Mouse (Mus musculus) heart, embryonic 11.5 days (tissue): ENCODE data around the gene Gnb5. TPM values are rescaled to one million over a fixed set of nuclear protein-coding genes. Genes with fewer than 3 reads are reported as not detected.

Experiments
- ATAC-seq: fragments of 200-750 bp; cut with Nextera tagmentation; replicated peaks from 2 replicates; pipeline ENCODE4 v1.8.0; 2017; ENCODE audit warnings: moderate library complexity; ENCODE audit not compliant: insufficient number of reproducible peaks, low FRiP score, low TSS enrichment
- H3K27ac ChIP-seq: fragments of 300-500 bp; sonication (generic); 2 replicates; pipeline ENCODE4 v1.5.1; 2014; ENCODE audit warnings: mild to moderate bottlenecking, low read depth, low read length
- H3K27me3 ChIP-seq: fragments of 300-500 bp; sonication (generic); 2 replicates; pipeline ENCODE4 v1.6.1; 2014; ENCODE audit warnings: mild to moderate bottlenecking, low read length, mixed read lengths; ENCODE audit not compliant: control insufficient read depth, insufficient read depth
- H3K36me3 ChIP-seq: fragments of 300-500 bp; sonication (generic); 2 replicates; pipeline ENCODE4 v1.6.1; 2014; ENCODE audit warnings: mild to moderate bottlenecking, low read length, moderate library complexity, mixed read lengths; ENCODE audit not compliant: control insufficient read depth, insufficient read depth
- H3K4me1 ChIP-seq: fragments of 300-500 bp; sonication (generic); 2 replicates; pipeline ENCODE4 v1.6.1; 2014; ENCODE audit warnings: low read length; ENCODE audit not compliant: control insufficient read depth, insufficient read depth
- H3K4me2 ChIP-seq: fragments of 300-500 bp; sonication (generic); 2 replicates; pipeline ENCODE4 v1.6.1; 2014; ENCODE audit warnings: mild to moderate bottlenecking, moderate library complexity
- H3K4me3 ChIP-seq: fragments of 300-500 bp; sonication (generic); 2 replicates; pipeline ENCODE4 v1.5.1; 2014; ENCODE audit warnings: low read depth, low read length
- H3K9ac ChIP-seq: fragments of 300-500 bp; sonication (generic); 2 replicates; pipeline ENCODE4 v1.6.1; 2014; ENCODE audit warnings: mild to moderate bottlenecking, low read depth, low read length, moderate library complexity
- H3K9me3 ChIP-seq: fragments of 300-500 bp; sonication (generic); replicated peaks from 2 replicates; pipeline ENCODE4 v1.6.1; 2016; ENCODE audit warnings: low read length; ENCODE audit not compliant: control insufficient read depth
- WGBS: fragments of 180-500 bp; shearing (Covaris S2); extraction: QIAGEN DNeasy Blood & Tissue Kit; methylation state at CpG from one replicate; pipeline ENCODE4 v1.1.7; 2014; ENCODE audit not compliant: insufficient replicate concordance; 5-methylcytosine and 5-hydroxymethylcytosine counted together
- polyA plus RNA-seq: library from polyadenylated mRNA; unstranded; fragments of >200 nt; fragmentation: Nextera tagmentation; extraction: Ambion mirVana; gene quantifications from 2 replicates; pipeline ENCODE4 v1.2.1, GENCODE M21; 2014

Gnb5 gene
- polyA plus RNA-seq, 1 experiment from 2014 or later: 54.3 TPM

DNA sequence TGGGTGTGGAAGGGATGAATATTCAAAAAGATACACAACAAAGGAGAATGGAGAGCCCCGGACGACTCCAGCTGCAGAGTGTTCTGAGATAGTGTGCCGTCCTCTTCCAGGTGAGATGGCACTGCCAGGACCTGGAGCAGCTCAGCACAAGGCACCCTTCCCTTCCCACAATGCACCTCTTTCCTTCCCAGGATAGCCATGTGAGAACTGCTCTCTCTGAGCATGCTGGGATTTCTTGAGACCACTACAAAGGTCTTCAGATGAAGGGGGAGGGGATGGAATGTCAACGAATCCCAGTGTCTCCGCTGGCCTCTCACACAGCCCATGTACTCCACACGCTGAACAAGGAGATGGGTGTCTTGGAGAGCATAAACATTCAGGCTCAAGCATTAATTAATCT is 18.5 kb upstream of the Gnb5 start:
- no peak for ATAC-seq
- H3K9ac ChIP-seq: no peak overlapping the region
- no peaks in the 10 kb centered on the region for H3K36me3 ChIP-seq
- H3K4me3 ChIP-seq: no peak overlapping the region
- H3K27me3 ChIP-seq: no peaks in the 10 kb centered on the region
- WGBS: 62% methylated on average over 6 of the region's 6 CpGs
- no peak overlapping the region for H3K4me2 ChIP-seq
- H3K4me1 ChIP-seq: no peaks in the 10 kb centered on the region
- H3K27ac ChIP-seq: no peak overlapping the region
- H3K9me3 ChIP-seq: no peaks in the 10 kb centered on the region

GRCm38 (mm10) chr9:75289545-75289944 is 16.5 kb upstream of the Gnb5 start:
- ATAC-seq: no peak
- Histone ChIP-seq H3K27me3 (no peaks in the 10 kb centered on the region), H3K4me2 (no peak overlapping the region), H3K4me3 (no peak overlapping the region), H3K36me3 (no peaks in the 10 kb centered on the region), H3K4me1 (no peaks in the 10 kb centered on the region), H3K9me3 (no peaks in the 10 kb centered on the region), H3K27ac (no peak overlapping the region), H3K9ac (no peak overlapping the region)
- 41% methylated on average over 4 of the region's 4 CpGs for WGBS

GRCm38 (mm10) chr9:75299342-75299741 is 6.7 kb upstream of the Gnb5 start:
- Histone ChIP-seq H3K27ac (no peak overlapping the region), H3K9me3 (no peaks in the 10 kb centered on the region), H3K27me3 (no peaks in the 10 kb centered on the region), H3K4me3 (no peak overlapping the region), H3K36me3 (no peaks in the 10 kb centered on the region), H3K4me2 (no peak overlapping the region), H3K4me1 (no peaks in the 10 kb centered on the region), H3K9ac (no peak overlapping the region)
- ATAC-seq: no peak
- WGBS: 72% methylated on average over 2 of the region's 2 CpGs

DNA sequence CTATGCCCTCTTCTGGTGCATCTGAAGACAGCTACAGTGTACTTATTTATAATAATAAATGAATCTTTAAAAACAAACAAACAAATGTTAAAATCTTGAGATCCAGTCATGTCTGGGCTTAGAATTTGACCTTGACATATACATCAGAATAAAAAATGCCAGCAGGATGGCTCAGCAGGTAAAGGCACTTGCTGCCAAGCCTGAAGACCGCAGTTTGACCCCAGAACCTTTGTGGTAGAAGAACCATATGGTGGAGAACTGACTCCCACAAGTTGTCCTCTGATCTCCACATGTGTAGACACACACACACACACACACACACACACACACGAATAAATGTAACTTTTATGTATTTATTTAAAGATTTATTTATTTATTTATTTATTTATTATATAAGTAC is 3.1 kb upstream of the Gnb5 start:
- Histone ChIP-seq H3K9me3 (no peaks in the 10 kb centered on the region), H3K36me3 (no peaks in the 10 kb centered on the region), H3K27ac (no peak overlapping the region), H3K4me3 (no peak overlapping the region), H3K27me3 (no peaks in the 10 kb centered on the region), H3K4me1 (no peaks in the 10 kb centered on the region; the same call in 1 of the 2 replicates), H3K4me2 (no peak overlapping the region), H3K9ac (no peak overlapping the region)
- 80% methylated on average over 2 of the region's 2 CpGs for WGBS
- ATAC-seq: no peak

DNA sequence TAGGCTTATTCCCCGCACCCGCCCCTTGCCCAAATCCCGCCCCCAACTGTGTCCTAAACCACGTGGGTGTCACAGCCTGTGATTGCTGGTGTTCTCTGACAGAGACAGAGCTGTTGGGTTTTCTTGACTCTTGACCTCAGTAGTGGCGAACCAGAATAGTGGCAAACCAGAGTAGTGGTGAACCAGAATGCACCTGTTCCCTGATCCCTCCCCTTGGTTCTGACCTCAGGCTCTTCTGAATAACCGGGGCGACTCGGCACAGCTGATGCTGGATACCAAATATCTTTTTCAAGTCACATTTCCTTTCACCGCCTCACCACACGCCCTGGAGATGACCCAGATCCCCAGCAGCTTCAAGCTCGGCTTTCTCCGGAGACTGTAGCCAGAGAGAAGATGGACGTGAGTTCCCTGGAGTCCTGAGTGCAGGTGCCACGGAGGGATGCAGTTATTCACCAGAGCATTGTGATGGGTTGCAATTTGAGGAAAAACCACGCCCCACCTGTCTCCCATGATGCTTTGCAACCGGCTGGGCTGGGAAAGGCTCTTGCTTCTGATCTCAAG is 2.3 kb upstream of the Gnb5 start:
- no peak overlapping the region for H3K4me3 ChIP-seq

DNA sequence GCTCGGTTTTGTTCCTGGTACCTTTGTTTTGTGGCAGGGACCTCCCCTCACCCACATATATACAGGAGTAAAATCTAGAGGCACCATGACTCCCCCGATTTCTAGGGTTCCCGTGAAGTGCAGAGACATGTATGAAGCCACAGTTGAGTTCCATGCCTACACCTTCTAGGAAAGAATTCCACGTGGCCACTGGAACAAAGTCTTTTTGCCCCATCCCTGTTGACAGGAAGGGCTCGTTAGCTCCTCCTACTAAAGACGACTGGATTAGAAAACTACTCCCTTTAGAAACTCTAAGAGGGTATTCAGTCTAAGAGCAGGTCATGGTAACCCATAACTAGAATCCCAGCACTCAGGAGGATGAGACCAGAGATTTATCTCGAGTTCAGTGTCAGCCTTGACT is 1.8 kb upstream of the Gnb5 start:
- no peak overlapping the region for H3K4me3 ChIP-seq

More for the DNA sequence above, 2.3 kb upstream of the Gnb5 start:
- Histone ChIP-seq H3K4me1 (no peaks in the 10 kb centered on the region; the same call in 1 of the 2 replicates), H3K27ac (no peak overlapping the region), H3K9me3 (no peaks in the 10 kb centered on the region), H3K4me2 (peak overlapping the region; percentile 52), H3K9ac (no peak overlapping the region), H3K27me3 (no peaks in the 10 kb centered on the region), H3K36me3 (no peaks in the 10 kb centered on the region)
- 27% methylated on average over 16 of the region's 16 CpGs for WGBS
- ATAC-seq: no peak

DNA sequence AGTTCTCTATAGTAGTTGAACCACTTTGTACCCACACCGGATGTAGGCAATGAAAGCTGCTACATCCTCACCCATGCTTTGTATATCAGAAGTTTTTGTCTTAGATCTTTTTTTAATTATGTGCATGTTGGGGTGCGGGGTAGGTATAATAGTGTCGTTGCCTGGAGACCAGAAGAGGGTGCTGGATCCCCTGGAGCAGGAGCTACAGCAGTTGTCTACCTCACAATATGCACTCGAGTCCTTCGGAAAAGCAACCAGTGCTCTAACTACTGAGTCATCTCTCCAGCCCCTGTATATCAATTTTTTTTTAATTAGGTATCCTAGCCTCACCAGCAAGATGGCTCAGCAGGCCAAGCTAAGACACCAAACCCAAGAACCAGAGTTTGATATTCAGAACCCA is 927 bp downstream of the Gnb5 start:
- no peak overlapping the region for H3K4me3 ChIP-seq
- no peak overlapping the region for H3K4me2 ChIP-seq
- 82% methylated on average over 5 of the region's 5 CpGs for WGBS
- H3K9ac ChIP-seq: no peak overlapping the region
- H3K4me1 ChIP-seq: no peaks in the 10 kb centered on the region; the same call in 1 of the 2 replicates
- no peak for ATAC-seq
- H3K9me3 ChIP-seq: no peaks in the 10 kb centered on the region
- no peak overlapping the region for H3K27ac ChIP-seq
- H3K27me3 ChIP-seq: no peaks in the 10 kb centered on the region
- H3K36me3 ChIP-seq: no peaks in the 10 kb centered on the region

More for the DNA sequence above, 1.8 kb upstream of the Gnb5 start:
- H3K27ac ChIP-seq: no peak overlapping the region
- no peaks in the 10 kb centered on the region for H3K36me3 ChIP-seq
- ATAC-seq: no peak
- H3K9me3 ChIP-seq: no peaks in the 10 kb centered on the region
- peak overlapping the region; percentile 52 for H3K4me2 ChIP-seq
- no peaks in the 10 kb centered on the region; the same call in 1 of the 2 replicates for H3K4me1 ChIP-seq
- H3K27me3 ChIP-seq: no peaks in the 10 kb centered on the region
- 25% methylated on average over 7 of the region's 7 CpGs for WGBS
- H3K9ac ChIP-seq: no peak overlapping the region

DNA sequence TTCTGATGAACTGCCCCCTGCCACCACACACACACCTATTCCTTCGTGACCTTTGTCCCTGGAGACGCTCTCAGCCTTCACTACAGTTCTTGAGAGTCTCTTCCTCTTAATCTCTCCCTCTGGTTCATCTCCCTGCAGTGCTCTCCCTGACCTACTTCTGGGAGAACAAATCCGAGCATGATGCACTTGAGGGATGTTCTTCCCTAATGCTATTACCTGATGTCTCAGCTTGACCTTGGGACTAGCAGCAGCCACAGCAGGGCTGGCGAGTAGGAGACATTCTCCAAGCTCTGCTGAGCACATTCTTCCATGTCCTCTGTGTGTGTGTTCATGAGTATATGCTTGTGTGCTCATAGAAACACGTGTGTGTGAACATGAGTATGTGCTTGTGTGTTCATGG is 2.5 kb downstream of the Gnb5 start:
- Histone ChIP-seq H3K9me3 (no peaks in the 10 kb centered on the region), H3K4me2 (no peak overlapping the region), H3K27me3 (no peaks in the 10 kb centered on the region), H3K9ac (no peak overlapping the region), H3K4me1 (no peaks in the 10 kb centered on the region; the same call in 1 of the 2 replicates), H3K27ac (no peak overlapping the region), H3K36me3 (no peaks in the 10 kb centered on the region), H3K4me3 (no peak overlapping the region)
- no peak for ATAC-seq
- 53% methylated on average over 5 of the region's 5 CpGs for WGBS

GRCm38 (mm10) chr9:75312008-75312407 is 5.9 kb downstream of the Gnb5 start:
- H3K9me3 ChIP-seq: no peaks in the 10 kb centered on the region
- no peak overlapping the region for H3K27ac ChIP-seq
- H3K9ac ChIP-seq: no peak overlapping the region
- H3K4me1 ChIP-seq: peaks cover 8% of the 10 kb centered on the region; the same call in 1 of the 2 replicates
- H3K36me3 ChIP-seq: no peaks in the 10 kb centered on the region
- H3K4me3 ChIP-seq: no peak overlapping the region
- no peak overlapping the region for H3K4me2 ChIP-seq
- ATAC-seq: no peak
- no peaks in the 10 kb centered on the region for H3K27me3 ChIP-seq
- 17% methylated on average over 4 of the region's 4 CpGs for WGBS
